Mouse (Mus musculus) stomach, embryonic 14.5 days (tissue): Measurements from ENCODE around the gene Epo. TPM values are rescaled to one million over a fixed set of nuclear protein-coding genes. Genes with fewer than 3 reads are reported as not detected.

Experiments used
- ATAC-seq: fragments of 200-750 bp; cut with Nextera tagmentation; 2 replicates; pipeline ENCODE4 v1.8.0; 2017; ENCODE audit warnings: low read depth, moderate TSS enrichment; ENCODE audit not compliant: insufficient number of reproducible peaks, insufficient read depth, low FRiP score
- H3K27ac ChIP-seq: fragments of 300-500 bp; sonication (generic); 2 replicates; pipeline ENCODE4 v1.5.1; 2014; ENCODE audit warnings: mild to moderate bottlenecking, low read length, moderate library complexity, mixed read lengths
- H3K27me3 ChIP-seq: fragments of 300-500 bp; sonication (generic); 2 replicates; pipeline ENCODE4 v1.6.1; 2014; ENCODE audit warnings: low read length, control low read depth, mixed read lengths; ENCODE audit not compliant: control insufficient read depth, insufficient read depth
- H3K36me3 ChIP-seq: fragments of 300-500 bp; sonication (generic); 2 replicates; pipeline ENCODE4 v1.6.1; 2014; ENCODE audit warnings: mild to moderate bottlenecking, control low read depth, low read length, moderate library complexity, mixed read lengths; ENCODE audit not compliant: control insufficient read depth, insufficient read depth
- H3K4me1 ChIP-seq: fragments of 300-500 bp; sonication (generic); 2 replicates; pipeline ENCODE4 v1.6.1; 2014; ENCODE audit warnings: low read length, control low read depth, mixed read lengths; ENCODE audit not compliant: control insufficient read depth, insufficient read depth
- H3K4me2 ChIP-seq: fragments of 300-500 bp; sonication (generic); replicated peaks from 2 replicates; pipeline ENCODE4 v1.6.1; 2014; ENCODE audit warnings: low read depth, low read length, control low read depth
- H3K4me3 ChIP-seq: fragments of 300-500 bp; sonication (generic); 2 replicates; pipeline ENCODE4 v1.5.1; 2014; ENCODE audit warnings: low read depth, low read length, control low read depth
- H3K9ac ChIP-seq: fragments of 300-500 bp; sonication (generic); replicated peaks from 2 replicates; pipeline ENCODE4 v1.6.1; 2014; ENCODE audit warnings: low read depth, mild to moderate bottlenecking, control low read depth, low read length, moderate library complexity, mixed read lengths
- H3K9me3 ChIP-seq: fragments of 300-500 bp; sonication (generic); 2 replicates; pipeline ENCODE4 v1.6.1; 2016; ENCODE audit warnings: low read depth, low read length, control low read depth; ENCODE audit not compliant: control insufficient read depth
- WGBS: fragments of 180-500 bp; shearing (Covaris S2); extraction: QIAGEN DNeasy Blood & Tissue Kit; methylation state at CpG from one replicate; pipeline ENCODE4 v1.1.7; 2014; 5-methylcytosine and 5-hydroxymethylcytosine counted together
- polyA plus RNA-seq: library from polyadenylated mRNA; unstranded; fragments of >200 nt; fragmentation: Nextera tagmentation; extraction: Ambion mirVana; gene quantifications from 2 replicates; pipeline ENCODE4 v1.2.1, GENCODE M21; 2014

Gene Epo
- polyA plus RNA-seq, 1 experiment from 2014 or later = 0.38 TPM

DNA sequence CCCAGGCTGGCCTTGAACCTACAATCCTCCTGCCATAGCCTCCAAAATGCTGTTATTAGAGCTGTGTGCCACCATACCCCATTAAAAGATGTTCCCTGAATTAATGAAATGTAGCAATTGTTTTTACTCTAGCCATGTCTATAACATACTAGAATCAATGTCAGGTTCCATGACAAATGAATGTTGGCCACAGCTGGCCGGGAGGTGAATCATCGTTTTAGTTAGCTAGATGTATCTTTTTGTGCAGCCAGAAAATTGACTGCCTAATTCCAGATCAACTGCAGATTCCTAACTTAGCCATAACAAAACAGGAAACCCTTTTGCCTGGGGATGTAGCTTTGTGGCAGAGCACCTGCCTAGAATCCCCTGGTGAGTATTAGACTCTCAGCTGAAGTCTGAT is 16.8 kb upstream of the Epo start:
- Histone ChIP-seq H3K4me3 (no peak overlapping the region), H3K27me3 (no peaks in the 10 kb centered on the region), H3K36me3 (no peaks in the 10 kb centered on the region), H3K27ac (no peak overlapping the region), H3K9me3 (no peaks in the 10 kb centered on the region), H3K9ac (no peak overlapping the region), H3K4me2 (no peak overlapping the region), H3K4me1 (no peaks in the 10 kb centered on the region)
- 65% methylated on average over 2 of the region's 2 CpGs for WGBS
- ATAC-seq = no peak

DNA sequence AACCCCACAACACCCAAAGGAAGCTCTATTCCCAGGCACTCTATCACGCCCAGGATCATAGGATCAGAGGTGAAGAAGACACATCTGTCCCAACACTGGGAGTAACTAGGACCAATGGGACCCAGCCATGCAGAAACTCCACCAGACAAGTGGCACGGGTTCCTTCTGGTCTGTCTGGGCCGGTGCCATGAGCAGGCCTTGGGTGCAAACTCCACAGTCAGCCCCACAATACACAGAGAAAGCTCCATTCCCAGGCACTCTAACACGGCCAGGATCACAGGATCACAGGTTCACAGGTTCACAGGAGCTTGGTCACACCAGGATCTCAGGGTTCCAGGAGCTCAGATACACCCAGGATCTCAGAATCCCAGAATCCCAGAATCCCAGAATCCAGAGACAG is 12.6 kb upstream of the Epo start:
- Histone ChIP-seq H3K4me3 (no peak overlapping the region), H3K27me3 (no peaks in the 10 kb centered on the region), H3K4me2 (no peak overlapping the region), H3K27ac (no peak overlapping the region), H3K4me1 (no peaks in the 10 kb centered on the region), H3K9ac (no peak overlapping the region), H3K36me3 (no peaks in the 10 kb centered on the region), H3K9me3 (no peaks in the 10 kb centered on the region)
- 77% methylated on average over 4 of the region's 4 CpGs for WGBS
- ATAC-seq = no peak

DNA sequence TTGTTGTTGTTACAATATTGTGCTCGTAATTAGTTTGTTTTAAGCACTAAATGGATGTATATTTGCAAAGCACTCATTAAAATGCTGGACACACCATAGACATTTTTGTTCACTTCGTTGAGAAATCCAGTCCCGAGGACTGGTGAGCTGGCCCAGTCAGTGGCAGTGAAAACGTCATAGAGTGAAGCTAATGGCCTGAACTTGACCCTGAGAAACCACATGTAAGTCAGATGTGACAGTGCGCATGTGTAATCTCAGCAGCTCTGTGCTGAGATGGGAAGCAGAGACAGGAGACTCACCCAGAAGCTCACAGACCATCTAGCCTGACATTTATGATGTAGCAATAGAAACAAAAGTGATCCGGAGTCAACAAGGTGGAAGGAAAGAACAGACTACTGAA is 11.9 kb upstream of the Epo start:
- no peak for ATAC-seq
- Histone ChIP-seq H3K9ac (no peak overlapping the region), H3K4me1 (no peaks in the 10 kb centered on the region), H3K4me3 (no peak overlapping the region), H3K27ac (no peak overlapping the region), H3K4me2 (no peak overlapping the region), H3K36me3 (no peaks in the 10 kb centered on the region), H3K27me3 (no peaks in the 10 kb centered on the region), H3K9me3 (no peaks in the 10 kb centered on the region)
- 62% methylated on average over 6 of the region's 6 CpGs for WGBS

DNA sequence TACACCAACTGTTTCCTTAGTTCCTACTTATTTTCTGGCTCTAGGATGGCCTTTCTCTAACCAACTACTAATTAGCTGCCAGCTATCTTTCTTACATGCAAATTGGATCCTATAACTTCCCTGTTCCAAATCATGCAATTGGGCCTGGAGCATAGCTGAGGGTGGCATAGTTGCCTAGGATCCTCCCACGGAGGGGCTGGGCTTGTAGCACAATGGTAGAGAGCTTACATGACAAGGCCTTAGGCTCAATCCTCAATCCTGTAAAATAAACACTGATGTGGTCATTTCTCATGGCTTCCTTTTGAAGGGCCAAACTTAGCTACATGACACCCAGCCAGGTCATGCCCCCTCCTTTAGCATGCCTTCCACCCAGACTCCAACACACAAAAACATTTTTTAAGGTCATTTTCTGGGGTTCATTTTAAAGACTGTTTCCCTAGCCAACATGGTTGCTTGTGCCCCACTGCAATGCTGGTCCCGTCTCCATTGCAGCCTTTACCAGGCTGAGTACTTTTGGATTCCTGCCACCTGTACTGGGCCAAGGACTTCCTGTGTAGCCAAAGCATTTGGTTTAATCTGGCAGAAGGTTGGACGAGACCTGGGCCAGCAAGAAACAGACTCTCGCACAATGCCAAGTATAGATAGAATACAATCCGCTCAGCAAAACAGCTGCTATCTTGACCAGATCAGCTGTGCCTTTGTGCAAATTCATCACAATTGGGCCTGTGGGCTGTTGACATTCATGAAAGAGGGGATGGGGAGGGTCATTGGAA is 8.9 kb upstream of the Epo start:
- no peaks in the 10 kb centered on the region for H3K27me3 ChIP-seq
- H3K4me1 ChIP-seq = no peaks in the 10 kb centered on the region
- H3K4me3 ChIP-seq = no peak overlapping the region
- no peaks in the 10 kb centered on the region for H3K9me3 ChIP-seq
- H3K36me3 ChIP-seq = no peaks in the 10 kb centered on the region
- 70% methylated on average over 5 of the region's 5 CpGs for WGBS
- H3K4me2 ChIP-seq = no peak overlapping the region
- ATAC-seq = no peak
- no peak overlapping the region for H3K27ac ChIP-seq
- no peak overlapping the region for H3K9ac ChIP-seq

DNA sequence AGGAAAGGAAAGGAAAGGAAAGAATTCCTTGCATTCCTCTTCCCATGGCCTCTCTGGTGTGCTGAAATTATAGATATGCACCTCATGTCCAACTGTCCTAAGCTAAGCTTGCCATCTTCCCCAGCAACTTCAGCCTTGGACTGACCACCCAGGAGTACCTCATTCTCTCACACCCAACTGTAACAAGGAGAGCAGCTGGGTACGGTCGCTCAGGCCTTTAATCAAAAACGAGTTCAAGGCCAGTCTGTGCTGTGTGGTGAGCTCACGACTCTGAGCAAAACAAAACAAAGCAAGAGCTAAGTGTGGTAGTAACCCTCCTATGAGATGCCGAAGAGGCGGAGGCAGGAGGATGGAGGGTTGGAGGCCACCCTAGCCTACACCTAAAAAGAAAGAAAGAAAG is 7.9 kb upstream of the Epo start:
- ATAC-seq = no peak
- no peak overlapping the region for H3K9ac ChIP-seq
- H3K36me3 ChIP-seq = no peaks in the 10 kb centered on the region
- 78% methylated on average over 6 of the region's 6 CpGs for WGBS
- no peaks in the 10 kb centered on the region for H3K9me3 ChIP-seq
- H3K27me3 ChIP-seq = no peaks in the 10 kb centered on the region
- no peak overlapping the region for H3K27ac ChIP-seq
- H3K4me1 ChIP-seq = no peaks in the 10 kb centered on the region
- no peak overlapping the region for H3K4me3 ChIP-seq
- H3K4me2 ChIP-seq = no peak overlapping the region

DNA sequence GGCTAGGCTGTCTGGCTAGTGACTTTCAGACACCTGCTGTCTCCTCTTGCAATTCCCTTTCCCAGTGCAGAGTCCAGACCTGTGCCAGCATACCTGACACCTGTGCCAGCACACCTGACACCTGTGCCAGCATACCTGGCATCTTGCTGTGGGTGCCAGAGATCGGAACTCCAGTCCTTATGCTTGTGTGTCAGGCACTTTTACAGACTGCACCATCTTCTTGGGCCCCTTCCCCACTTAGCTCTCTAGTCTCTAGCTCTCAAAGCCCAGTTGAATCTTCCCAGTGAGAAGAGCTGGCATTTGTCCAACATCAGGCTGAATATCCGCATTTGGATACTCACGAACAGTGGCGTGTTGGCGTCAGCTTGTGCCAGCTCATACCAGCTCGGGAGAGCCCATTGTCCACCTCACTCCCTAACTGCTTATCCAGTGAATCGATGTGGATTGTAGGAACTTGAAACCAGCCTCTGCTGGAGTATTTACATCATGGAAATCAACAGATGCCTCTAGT is 6.3 kb upstream of the Epo start:
- 54% methylated on average over 7 of the region's 7 CpGs for WGBS

DNA sequence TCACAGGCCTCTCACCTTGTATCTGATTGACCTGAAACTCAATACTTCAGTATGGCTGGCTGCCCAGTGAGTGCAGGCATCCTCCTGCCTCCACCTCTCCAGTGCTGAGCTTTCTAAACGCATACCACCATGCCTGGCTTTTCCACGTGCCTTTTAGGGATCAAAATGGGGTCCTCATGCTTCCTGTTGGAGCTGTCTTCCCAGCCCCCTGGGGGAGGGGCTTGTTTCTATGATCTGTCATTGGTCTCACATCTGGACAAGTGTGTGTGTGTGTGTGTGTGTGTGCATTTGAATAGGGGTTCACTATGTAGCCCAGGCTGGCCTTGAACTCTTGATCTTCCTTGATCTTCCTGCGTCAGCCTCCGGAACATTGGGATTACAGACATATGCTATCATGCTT is 4.4 kb upstream of the Epo start:
- WGBS = 58% methylated on average over 4 of the region's 4 CpGs
- no peaks in the 10 kb centered on the region for H3K9me3 ChIP-seq

More for the DNA sequence above, 6.3 kb upstream of the Epo start:
- H3K9ac ChIP-seq = 0 out of 2 replicates have a peak overlapping the region, but pooled peaks have one; percentile 3
- no peaks in the 10 kb centered on the region for H3K36me3 ChIP-seq
- no peaks in the 10 kb centered on the region for H3K4me1 ChIP-seq
- H3K4me3 ChIP-seq = no peak overlapping the region
- no peak overlapping the region for H3K27ac ChIP-seq
- H3K27me3 ChIP-seq = no peaks in the 10 kb centered on the region
- H3K4me2 ChIP-seq = no peak overlapping the region
- H3K9me3 ChIP-seq = no peaks in the 10 kb centered on the region
- ATAC-seq = no peak

DNA sequence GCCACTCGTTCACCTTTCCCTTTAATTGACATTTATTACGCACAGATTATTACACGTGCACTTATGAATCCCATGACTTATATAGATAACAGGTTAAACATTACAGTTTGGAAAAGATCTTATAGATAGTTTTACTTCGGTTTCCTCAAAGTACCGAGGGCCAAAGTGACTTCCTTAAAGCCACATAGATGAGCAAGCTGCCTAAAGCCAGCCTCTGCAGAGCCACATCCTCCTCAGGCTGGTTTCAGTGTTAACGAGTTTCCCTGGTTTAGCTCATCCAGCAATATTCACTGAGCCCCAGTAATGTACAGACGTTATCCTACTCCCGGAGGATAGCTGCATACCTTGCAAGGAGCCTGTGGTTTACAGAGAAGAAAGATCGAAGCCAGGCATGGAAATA is 2.3 kb upstream of the Epo start:
- Histone ChIP-seq H3K9ac (no peak overlapping the region), H3K4me3 (no peak overlapping the region), H3K27ac (no peak overlapping the region), H3K9me3 (no peaks in the 10 kb centered on the region), H3K4me1 (no peaks in the 10 kb centered on the region), H3K27me3 (no peaks in the 10 kb centered on the region), H3K36me3 (peaks cover under 1% of the 10 kb centered on the region; the same call in 1 of the 2 replicates), H3K4me2 (no peak overlapping the region)
- WGBS = 75% methylated on average over 9 of the region's 9 CpGs
- no peak for ATAC-seq

More for the DNA sequence above, 4.4 kb upstream of the Epo start:
- Histone ChIP-seq H3K36me3 (no peaks in the 10 kb centered on the region), H3K4me1 (no peaks in the 10 kb centered on the region), H3K27ac (no peak overlapping the region), H3K4me3 (no peak overlapping the region), H3K27me3 (no peaks in the 10 kb centered on the region), H3K9ac (no peak overlapping the region), H3K4me2 (no peak overlapping the region)
- no peak for ATAC-seq

DNA sequence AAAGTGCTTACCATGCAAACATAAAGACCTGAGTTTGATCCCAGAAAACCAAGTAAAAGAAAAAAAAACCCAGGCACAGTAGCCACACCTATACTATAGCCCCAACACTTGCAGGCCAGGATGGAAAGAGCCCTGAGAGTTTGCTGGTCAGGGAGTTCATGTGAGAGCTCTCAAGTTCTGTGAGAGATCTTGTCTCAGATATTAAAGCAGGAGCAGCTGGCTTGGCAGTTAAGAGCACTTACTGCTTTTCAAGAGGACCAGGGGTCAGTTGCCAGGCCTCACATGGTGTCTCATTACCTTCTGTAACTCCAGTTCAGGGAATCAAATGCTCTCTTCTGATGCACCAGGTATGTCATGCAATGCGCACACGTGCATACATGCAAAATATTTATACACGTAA is 1.7 kb upstream of the Epo start:
- Histone ChIP-seq H3K9me3 (no peaks in the 10 kb centered on the region), H3K4me1 (0 out of 2 replicates have a peak, but pooled peaks cover 3% of the 10 kb centered on the region), H3K27ac (no peak overlapping the region), H3K9ac (no peak overlapping the region), H3K4me3 (no peak overlapping the region), H3K27me3 (no peaks in the 10 kb centered on the region), H3K36me3 (peaks cover 6% of the 10 kb centered on the region; the same call in 1 of the 2 replicates), H3K4me2 (no peak overlapping the region)
- ATAC-seq = no peak
- 90% methylated on average over 3 of the region's 3 CpGs for WGBS
